Mouse (Mus musculus): ENCODE results near the gene Fam129b.

- no peak for TF ChIP-seq ZNF384 (IDR thresholded peaks at IDR 0.05; ENCODE audit: low read depth, low read length)
- no peak for TF ChIP-seq CHD2 (IDR thresholded peaks at IDR 0.05; ENCODE audit: low read depth, low read length)
- no peak for TF ChIP-seq ZC3H11A (IDR thresholded peaks at IDR 0.05; ENCODE audit: borderline replicate concordance, low read depth, low read length)
- no peak for TF ChIP-seq MAFK (IDR thresholded peaks at IDR 0.05; ENCODE audit: insufficient read depth, low read depth, low read length)
- no peak for TF ChIP-seq HCFC1 (IDR thresholded peaks at IDR 0.05; ENCODE audit: borderline replicate concordance, insufficient read depth, low read length)
These were observed 78.7 kb downstream of the Fam129b start for GRCm38 (mm10) chr2:32954581-32954980.
